Mouse (Mus musculus) liver, adult 2 months (tissue): ENCODE measurements around the gene Dnah8. TPM values are rescaled to one million over a fixed set of nuclear protein-coding genes. Genes with fewer than 3 reads are reported as not detected.

ENCODE experiments used
- DNase-seq: peaks from one replicate; pipeline ENCODE4 v3.0.0-alpha.2; 2011; ENCODE audit warnings: low read depth, low spot score; ENCODE audit errors: extremely low read depth
- H3K27ac ChIP-seq: fragments of 200-500 bp; replicated peaks from 2 replicates; pipeline ENCODE4 v1.5.1; 2012; ENCODE audit warnings: low read depth, mild to moderate bottlenecking, control low read depth, inconsistent platforms, low read length; ENCODE audit not compliant: insufficient read depth
- H3K27me3 ChIP-seq: fragments of 200-500 bp; 2 replicates; pipeline ENCODE4 v1.6.1; 2012; ENCODE audit warnings: mild to moderate bottlenecking, moderate library complexity, low read length, inconsistent platforms; ENCODE audit not compliant: control insufficient read depth, insufficient read depth
- H3K36me3 ChIP-seq: fragments of 200-500 bp; 2 replicates; pipeline ENCODE4 v1.6.1; 2012; ENCODE audit warnings: low read length, inconsistent platforms; ENCODE audit not compliant: control insufficient read depth, insufficient read depth
- H3K4me1 ChIP-seq: fragments of 200-500 bp; 2 replicates; pipeline ENCODE4 v1.6.1; 2011; ENCODE audit warnings: low read length; ENCODE audit not compliant: control insufficient read depth, insufficient read depth
- H3K4me3 ChIP-seq: fragments of 200-500 bp; 2 replicates; pipeline ENCODE4 v1.5.1; 2011; ENCODE audit warnings: low read depth, mild to moderate bottlenecking, control low read depth, low read length, moderate library complexity; ENCODE audit not compliant: insufficient read depth
- H3K79me2 ChIP-seq: fragments of 200-500 bp; 2 replicates; pipeline ENCODE4 v1.6.1; 2012; ENCODE audit warnings: inconsistent platforms, mild to moderate bottlenecking, low read length, moderate library complexity; ENCODE audit not compliant: control insufficient read depth, insufficient read depth
- H3K9ac ChIP-seq: fragments of 200-500 bp; 2 replicates; pipeline ENCODE4 v1.6.1; 2012; ENCODE audit warnings: low read depth, mild to moderate bottlenecking, control low read depth, inconsistent platforms, low read length
- CTCF ChIP-seq: fragments of 200-500 bp; IDR thresholded peaks from 2 replicates; pipeline ENCODE4 v1.5.1; 2011; ENCODE audit warnings: low read depth, low read length, control low read depth
- POLR2A ChIP-seq: fragments of 200-500 bp; IDR thresholded peaks from 2 replicates; pipeline ENCODE4 v1.6.1; 2011; ENCODE audit warnings: low read length, control low read depth; ENCODE audit not compliant: insufficient read depth; ENCODE audit errors: extremely low read depth
- WGBS: fragments of 180-500 bp; shearing (Covaris S2); methylation state at CpG from one replicate; pipeline ENCODE4 v1.1.7; 2018; 5-methylcytosine and 5-hydroxymethylcytosine counted together
- polyA plus RNA-seq: library from polyadenylated mRNA; depleted of rRNA; stranded (reverse); fragments of >200 nt; gene quantifications from 2 replicates; pipeline ENCODE4 v1.2.3, GENCODE M21; 2012
- total RNA-seq: library from RNA; depleted of rRNA; stranded (reverse); fragments of >200 nt; gene quantifications from 2 replicates; pipeline ENCODE4 v1.2.3, GENCODE M21; 2014

The Dnah8 gene
- total and polyA plus RNA-seq, 2 experiments = 0.18 to 0.20 TPM

DNA sequence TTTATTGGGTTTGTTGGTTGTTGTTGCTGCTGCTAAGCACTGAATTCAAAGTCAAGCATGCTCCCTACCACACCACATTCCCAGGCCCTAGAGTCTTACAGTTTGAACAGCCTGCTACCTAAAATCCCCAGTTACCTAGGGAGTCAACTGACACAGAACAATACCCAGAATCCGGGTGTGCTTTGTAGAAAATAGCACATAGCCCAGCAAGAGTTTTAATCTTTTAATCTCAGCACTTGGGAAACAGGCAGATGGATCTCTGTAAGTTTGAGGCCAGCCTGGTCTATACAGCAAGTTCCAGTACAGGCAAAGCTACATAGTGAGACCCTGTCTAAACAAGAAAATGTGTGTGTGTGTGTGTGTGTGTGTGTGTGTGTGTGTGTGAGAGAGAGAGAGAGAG is 13.4 kb upstream of the Dnah8 start:
- Histone ChIP-seq H3K79me2 (peaks cover 34% of the 10 kb centered on the region), H3K36me3 (no peaks in the 10 kb centered on the region), H3K27me3 (no peaks in the 10 kb centered on the region), H3K4me1 (peaks cover 29% of the 10 kb centered on the region), H3K4me3 (peak overlapping the region; percentile 97), H3K9ac (peak overlapping the region; percentile 51), H3K27ac (peak overlapping the region; percentile 97)
- 27% methylated on average over 1 of the region's 1 CpGs for WGBS
- TF ChIP-seq POLR2A = no peak
- no peak for TF ChIP-seq CTCF
- DNase-seq = no peak

DNA sequence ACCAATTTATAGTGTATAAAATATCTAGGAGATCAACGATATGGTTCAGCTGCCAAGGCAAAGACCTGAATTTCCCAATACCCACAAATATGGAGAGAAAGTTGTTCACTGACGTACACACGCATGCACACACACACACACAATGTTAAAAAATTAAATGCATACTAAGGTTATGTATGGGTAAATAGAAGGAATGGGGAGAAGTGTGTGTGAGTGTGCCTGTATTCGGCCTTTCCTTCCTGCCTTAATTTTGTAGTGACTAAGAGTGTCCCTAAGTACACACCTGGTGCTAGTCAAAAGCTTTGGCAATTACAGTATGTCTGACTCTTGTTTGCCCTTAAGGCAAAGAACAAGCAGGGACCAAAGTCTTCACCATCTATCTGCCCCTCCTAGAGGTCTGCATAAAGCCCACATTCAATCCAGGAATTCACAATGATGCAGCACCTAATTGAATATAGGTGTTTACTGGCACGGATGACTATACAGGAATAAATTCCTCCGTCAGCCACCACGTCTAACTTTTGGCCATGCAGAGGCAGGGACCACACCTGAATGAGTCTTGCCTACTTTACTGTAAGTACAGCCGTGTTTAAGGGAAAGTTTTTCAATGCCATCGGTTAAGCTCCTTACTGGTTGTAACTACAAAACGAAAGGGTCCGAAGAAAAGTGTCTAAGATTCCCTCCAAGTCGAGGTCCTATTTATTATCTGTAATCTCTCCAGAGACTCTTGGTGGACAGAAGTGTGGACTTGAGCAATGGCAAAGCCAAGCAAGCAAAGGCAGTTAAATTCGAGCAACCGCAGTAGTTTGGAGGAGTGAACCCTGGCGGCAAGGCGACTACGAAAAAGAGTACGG is 12.7 kb upstream of the Dnah8 start:
- H3K9ac ChIP-seq = peak overlapping the region; percentile 98
- no peaks in the 10 kb centered on the region for H3K27me3 ChIP-seq
- peak overlapping the region; percentile 97 for H3K4me3 ChIP-seq
- TF ChIP-seq CTCF (no peak), POLR2A (no peak)
- peaks cover 28% of the 10 kb centered on the region for H3K79me2 ChIP-seq
- no peaks in the 10 kb centered on the region for H3K36me3 ChIP-seq
- H3K27ac ChIP-seq = peak overlapping the region; percentile 97
- peaks cover 23% of the 10 kb centered on the region for H3K4me1 ChIP-seq
- WGBS = 6% methylated on average over 18 of the region's 18 CpGs
- peak; percentile 90 for DNase-seq

DNA sequence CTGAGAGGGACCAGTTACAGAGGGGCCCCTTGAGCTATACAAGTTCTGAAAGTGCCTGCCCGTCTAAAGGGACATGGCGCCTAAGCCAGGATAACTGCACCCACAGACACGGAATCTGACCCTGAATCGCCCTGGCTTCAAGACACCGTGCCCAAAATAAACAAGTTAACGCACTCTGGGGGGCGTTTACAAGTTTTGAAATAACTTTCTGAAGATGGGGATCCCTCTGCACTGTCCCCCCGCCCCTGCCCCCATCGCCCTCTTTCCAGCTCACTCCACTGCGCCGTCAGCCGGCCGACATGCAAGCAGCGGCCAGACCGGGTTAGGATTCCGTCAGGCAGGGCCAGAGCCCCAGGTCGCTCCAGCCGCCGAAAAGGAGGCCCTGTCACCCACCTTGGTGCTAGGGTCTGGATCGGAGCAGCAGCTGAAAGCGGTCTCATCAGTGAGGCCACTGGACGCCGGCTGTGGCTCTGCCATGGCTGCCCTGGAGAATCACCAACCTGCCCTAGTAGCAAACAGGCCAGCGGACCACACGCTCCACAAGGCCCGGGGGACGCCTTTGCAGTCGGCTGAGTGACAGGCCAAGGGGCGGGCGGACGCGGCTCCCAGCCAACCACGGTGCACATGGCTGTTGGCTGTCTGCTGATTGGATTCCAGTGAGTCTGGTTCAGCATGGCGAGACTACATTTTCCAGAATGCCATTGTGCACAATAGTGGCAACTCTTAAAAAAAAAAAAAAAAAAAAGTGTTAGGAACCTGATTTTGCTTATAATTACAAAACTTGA is 11.9 kb upstream of the Dnah8 start:
- Histone ChIP-seq H3K4me3 (peak overlapping the region; percentile 97), H3K79me2 (peaks cover 22% of the 10 kb centered on the region), H3K27ac (peak overlapping the region; percentile 97), H3K36me3 (no peaks in the 10 kb centered on the region), H3K9ac (peak overlapping the region; percentile 98), H3K4me1 (peaks cover 21% of the 10 kb centered on the region), H3K27me3 (no peaks in the 10 kb centered on the region)
- peak; percentile 86 for TF ChIP-seq POLR2A
- no peak for TF ChIP-seq CTCF
- under 1% methylated on average over 34 of the region's 34 CpGs for WGBS
- DNase-seq = peak; percentile 94

DNA sequence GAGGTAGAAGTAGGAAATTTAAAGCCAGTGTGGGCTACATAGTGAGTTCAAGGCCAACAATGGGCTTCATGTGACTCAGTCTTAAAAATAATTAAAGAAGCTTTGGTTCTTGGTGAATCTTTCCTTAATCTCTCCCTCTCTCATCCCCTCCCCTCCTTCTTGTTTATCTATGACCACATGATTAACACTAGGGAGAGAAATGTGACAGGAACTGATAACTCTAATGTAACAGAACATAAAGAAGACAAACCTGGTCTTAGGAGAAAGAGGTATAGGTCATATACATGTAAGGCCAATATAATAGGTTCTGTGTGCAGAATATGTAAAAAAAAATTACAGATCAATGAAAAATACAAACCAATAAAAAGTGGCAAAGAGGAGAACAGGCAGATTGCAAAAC is 10.8 kb upstream of the Dnah8 start:
- Histone ChIP-seq H3K9ac (no peak overlapping the region), H3K27me3 (no peaks in the 10 kb centered on the region), H3K4me1 (peaks cover 13% of the 10 kb centered on the region), H3K36me3 (no peaks in the 10 kb centered on the region), H3K27ac (peak overlapping the region; percentile 16; the same call in 1 of the 2 replicates), H3K79me2 (peaks cover 14% of the 10 kb centered on the region), H3K4me3 (no peak overlapping the region)
- TF ChIP-seq POLR2A (no peak), CTCF (no peak)
- DNase-seq = peak; percentile 64

DNA sequence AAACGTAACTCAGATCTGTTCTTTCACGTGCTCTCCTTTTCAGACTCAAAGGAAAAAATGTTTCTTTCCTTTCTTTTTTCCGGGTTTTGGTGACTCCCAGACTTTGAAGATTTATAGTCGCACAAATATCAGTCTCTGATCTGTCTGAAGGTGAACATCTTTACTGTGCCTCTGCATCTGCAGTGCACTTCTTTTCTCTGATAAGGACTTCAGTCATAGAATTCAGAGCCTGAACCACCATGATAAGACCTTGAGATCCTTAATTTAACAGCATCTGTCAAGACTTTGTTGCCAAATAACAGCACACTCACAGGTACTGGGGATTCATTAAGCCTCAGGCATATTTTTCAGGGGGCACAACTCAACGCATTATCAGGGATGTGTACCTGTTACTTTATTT is 8.0 kb upstream of the Dnah8 start:
- Histone ChIP-seq H3K27ac (no peak overlapping the region), H3K9ac (no peak overlapping the region), H3K79me2 (peaks cover 3% of the 10 kb centered on the region; the same call in 1 of the 2 replicates), H3K4me1 (peaks cover 7% of the 10 kb centered on the region), H3K36me3 (no peaks in the 10 kb centered on the region), H3K27me3 (no peaks in the 10 kb centered on the region), H3K4me3 (no peak overlapping the region)
- WGBS = 95% methylated on average over 5 of the region's 5 CpGs
- TF ChIP-seq POLR2A (no peak), CTCF (no peak)
- DNase-seq = no peak
